Mouse (Mus musculus) ES-Bruce4 (cell line): ENCODE data around the gene Tmem140.

ENCODE experiments used
- CTCF ChIP-seq: IDR thresholded peaks from one replicate; pipeline ENCODE4 v1.8.1; 2011; ENCODE audit warnings: low read depth, low read length
- EP300 ChIP-seq: IDR thresholded peaks from 2 replicates; pipeline ENCODE4 v1.6.1; 2011; ENCODE audit warnings: low read depth, low read length; ENCODE audit not compliant: insufficient read depth
- POLR2A ChIP-seq: IDR thresholded peaks from one replicate; pipeline ENCODE4 v1.8.1; 2011; ENCODE audit warnings: low read length; ENCODE audit not compliant: insufficient read depth

GRCm38 (mm10) chr6:34913341-34914040, 50.5 kb downstream of the Tmem140 start:
- TF ChIP-seq POLR2A: no peak
- no peak for TF ChIP-seq CTCF
- no peak for TF ChIP-seq EP300
